Mouse (Mus musculus) left cerebral cortex, postnatal 36 days (tissue): ENCODE results near the gene Taar8c. TPM values are rescaled to one million over a fixed set of nuclear protein-coding genes. Genes with fewer than 3 reads are reported as not detected.
"Not testable (repeated sequence)": the region's sequence is repeated elsewhere in the genome, so short reads cannot be mapped to it uniquely, and the experiment has no call there.

Source experiments
- DNase-seq, 2 experiments: peaks; one replicate each; pipeline ENCODE4 v3.0.0; 2021 to 2022; ENCODE audit warnings: low spot score in 2 of 2, mixed read lengths in 1 of 2
- intact Hi-C: fragments of 180-260 bp; cut with DNase I; formaldehyde crosslinking; loops from one replicate; pipeline ENCODE4 v1.15.1; 2025
- total RNA-seq, 2 experiments: library from RNA; stranded (reverse); gene quantifications; 2 replicates each; pipeline ENCODE4 v1.2.3; 2021

The Taar8c gene
- not detected for total RNA-seq

DNA sequence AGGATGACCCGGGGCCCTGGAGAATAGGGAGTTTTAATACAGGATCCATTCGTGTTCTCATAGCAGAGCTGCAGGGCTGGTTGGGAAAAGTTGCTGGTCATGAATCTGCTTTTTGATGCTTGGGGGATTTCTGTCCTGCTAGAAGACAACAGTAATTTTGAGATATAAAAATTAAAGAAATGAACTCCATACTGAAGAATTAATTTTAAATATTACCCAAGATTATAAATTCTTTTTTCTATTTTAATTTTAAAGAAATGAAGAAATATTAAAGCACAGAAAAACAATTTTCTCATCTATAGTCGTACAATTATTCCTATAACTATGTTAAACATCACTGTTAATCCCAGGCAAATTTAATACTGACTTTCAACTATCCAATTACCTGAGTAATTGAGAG, at the start of gene Taar8c:
Gene Taar8c (minus strand): TSS at position 101 of the 400 bp plus-strand sequence.
- DNase-seq, intact Hi-C loops: not testable (repeated sequence)

DNA sequence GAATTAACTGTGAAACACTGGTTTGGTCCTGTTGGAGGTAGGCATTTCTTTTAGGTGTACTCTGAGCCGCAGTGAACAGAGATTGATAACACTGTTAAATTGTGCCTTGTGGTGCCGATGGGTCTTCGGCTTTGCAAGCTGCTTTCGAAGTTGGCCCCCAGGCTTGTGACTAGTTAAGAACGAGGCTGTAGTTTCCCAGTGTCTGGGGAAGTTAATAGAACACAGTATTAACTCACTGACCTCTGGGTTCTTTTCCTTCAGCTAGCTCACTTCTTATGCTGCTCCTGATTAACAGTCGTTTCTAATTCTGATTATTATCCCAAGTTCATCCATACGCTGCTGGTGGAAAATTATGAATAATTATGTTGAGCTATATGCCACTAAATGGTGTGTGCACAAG, 48.4 kb upstream of the Taar8c start:
- DNase-seq = no peak
- intact Hi-C loops = no loop called here

DNA sequence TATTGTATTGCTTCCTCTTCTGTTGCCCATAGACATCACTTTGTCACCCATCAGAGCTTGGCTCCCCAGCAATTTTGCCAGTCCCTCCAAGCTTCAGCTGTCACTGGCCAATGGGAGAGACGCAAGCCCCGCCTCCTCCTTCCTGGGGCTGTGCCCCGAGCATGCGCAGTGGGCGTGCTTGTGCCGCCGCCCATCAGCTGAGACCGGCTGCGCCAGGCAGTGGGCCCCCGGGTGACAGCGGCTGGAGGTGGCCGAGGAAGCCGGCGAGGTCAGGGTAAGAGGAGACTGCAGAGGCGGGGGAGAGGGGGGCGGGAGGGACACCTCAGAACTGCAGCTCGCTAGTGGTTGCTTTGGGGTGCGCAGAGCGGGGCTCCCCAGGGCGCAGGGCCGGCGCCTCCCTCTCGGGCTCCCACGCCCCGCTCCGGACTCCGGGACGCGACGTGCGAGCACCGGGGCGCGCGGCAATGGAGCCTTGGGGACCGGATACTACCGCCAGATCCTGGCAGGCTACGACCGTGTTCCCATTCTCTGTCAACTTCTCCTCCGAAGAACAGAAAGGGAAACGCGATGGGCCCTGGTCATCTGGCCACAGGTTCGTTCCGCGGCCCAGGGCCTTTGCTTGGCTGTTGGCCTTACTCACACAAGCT, 47.5 kb upstream of the Taar8c start, which contains the start of gene Stx7:
Gene Stx7 (plus strand): TSS at position 168 of the 647 bp plus-strand sequence.
- peak; percentile 91 to 93 for DNase-seq
- intact Hi-C loops = no loop called here

DNA sequence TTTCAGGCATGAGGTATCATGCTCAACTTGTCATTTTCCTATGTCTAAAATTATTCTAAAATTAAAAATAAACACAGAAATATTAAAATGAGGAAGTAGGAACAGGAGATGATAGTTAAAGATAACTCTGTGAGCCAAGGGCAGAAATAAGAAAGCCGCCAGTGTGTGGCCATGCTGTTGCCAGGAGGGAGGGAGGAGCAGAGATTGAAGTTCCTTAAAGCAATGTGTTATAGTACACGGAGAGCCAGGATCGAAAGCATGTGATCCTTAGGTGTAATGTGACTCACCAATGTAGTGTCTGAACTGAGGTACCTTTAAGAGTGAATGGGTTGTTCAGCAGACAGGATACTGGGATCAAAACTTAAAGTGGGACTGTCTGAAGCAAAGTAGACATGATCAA, 41.0 kb upstream of the Taar8c start:
- intact Hi-C loops = no loop called here
- DNase-seq = no peak

DNA sequence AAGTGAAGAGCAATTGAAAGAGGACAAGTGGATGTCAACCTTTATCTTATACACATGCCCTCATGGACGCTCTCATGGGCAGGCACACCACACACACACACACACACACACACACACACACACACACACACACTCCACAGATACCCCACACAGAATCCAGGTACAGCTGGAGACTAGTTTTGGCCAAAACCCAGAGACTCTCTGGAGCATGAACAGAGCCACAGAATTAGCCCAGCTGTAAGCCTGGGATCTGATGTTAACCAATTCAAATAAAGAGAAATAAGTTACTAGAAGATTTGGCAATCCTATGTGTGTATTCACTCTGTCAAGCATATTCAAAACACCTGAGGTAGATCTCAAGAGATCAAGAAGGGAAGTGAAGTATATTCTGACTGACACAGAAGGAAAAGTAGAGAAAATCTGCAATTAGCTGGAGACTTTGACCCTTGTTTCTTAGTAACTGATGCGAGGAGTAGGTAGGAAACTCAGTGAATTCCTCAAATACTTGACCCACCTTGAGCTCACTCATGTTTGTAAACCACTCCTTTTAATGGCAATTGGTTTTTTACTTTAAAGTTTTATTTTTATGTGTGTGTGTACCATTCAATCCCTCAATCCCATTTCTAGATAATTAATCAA, 37.0 kb upstream of the Taar8c start:
- no peak for DNase-seq
- intact Hi-C loops = no loop called here

DNA sequence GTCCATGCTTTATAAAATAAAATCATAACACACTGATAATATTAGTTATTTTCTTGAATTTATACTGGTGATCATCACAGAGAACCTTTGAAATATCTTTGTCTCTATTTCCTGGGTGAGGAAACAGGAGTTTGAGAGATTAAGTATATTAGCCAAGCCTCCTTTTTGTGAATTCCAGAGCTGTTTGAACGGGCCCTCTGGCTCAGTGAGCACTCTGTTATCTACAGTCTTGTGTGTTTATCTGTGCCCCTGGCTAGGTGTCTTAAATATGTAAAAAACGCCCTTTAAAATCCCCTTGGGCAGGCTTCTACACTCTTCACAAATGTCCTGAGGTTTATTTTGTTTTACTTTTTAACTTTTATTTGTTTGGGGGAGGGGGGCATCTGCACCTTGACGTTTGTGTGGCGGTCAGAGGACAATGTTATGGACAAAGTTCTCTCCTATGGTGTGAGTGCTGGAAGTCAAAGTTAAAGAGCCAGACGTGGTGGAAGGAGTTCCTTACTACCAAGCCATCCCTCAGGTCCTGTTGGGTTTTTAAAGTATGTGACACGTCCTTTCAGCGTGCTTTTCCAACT, 32.4 kb upstream of the Taar8c start:
- DNase-seq = no peak
- intact Hi-C loops = loop anchor here (5.0 kb wide), 1 partner anchor 157 kb away; no protein-coding TSS in a partner anchor

DNA sequence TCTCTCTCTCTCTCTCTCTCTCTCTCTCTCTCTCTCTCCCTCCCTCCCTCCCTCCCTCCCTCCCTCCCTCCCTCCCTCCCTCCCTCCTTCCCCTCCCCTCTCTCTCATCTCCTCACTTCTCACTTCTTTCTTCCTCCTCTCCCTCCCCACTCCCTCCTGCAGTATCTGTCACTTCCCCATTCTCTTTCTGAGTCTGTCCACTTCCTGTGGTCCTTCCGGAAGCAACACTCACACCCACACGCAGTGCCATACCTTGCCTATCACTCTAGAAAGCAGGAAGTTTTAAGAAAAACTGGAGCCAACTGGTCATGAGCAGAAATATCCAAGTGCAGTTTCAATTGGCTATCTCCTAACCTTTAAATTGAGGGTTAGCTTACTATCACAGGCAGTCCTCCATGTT, 31.4 kb upstream of the Taar8c start:
- intact Hi-C loops = loop anchor here (5.0 kb wide), 1 partner anchor 156 kb away; no protein-coding TSS in a partner anchor
- DNase-seq = no peak

DNA sequence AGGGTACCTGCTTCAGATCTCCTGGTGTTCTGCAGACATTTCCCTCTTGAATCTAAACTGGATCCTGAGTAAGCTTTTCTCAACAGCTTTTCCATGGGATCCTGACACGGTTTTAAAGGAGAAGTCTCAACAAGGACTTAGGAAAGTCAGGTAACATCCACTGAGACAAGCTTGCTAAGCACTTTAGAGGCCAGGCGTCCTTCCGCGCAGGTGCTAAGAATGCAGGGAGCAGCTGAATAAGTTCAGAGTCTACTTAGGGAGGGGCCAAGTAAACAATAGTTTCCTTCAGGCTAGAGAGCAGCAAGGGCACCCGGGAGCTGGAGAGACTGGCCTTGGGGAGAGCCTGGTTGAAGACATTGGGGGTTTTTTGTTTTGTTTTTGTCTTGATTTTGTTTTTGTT, 30.6 kb upstream of the Taar8c start:
- DNase-seq = no peak
- intact Hi-C loops = loop anchor here (5.0 kb wide), 1 partner anchor 155 kb away; no protein-coding TSS in a partner anchor

DNA sequence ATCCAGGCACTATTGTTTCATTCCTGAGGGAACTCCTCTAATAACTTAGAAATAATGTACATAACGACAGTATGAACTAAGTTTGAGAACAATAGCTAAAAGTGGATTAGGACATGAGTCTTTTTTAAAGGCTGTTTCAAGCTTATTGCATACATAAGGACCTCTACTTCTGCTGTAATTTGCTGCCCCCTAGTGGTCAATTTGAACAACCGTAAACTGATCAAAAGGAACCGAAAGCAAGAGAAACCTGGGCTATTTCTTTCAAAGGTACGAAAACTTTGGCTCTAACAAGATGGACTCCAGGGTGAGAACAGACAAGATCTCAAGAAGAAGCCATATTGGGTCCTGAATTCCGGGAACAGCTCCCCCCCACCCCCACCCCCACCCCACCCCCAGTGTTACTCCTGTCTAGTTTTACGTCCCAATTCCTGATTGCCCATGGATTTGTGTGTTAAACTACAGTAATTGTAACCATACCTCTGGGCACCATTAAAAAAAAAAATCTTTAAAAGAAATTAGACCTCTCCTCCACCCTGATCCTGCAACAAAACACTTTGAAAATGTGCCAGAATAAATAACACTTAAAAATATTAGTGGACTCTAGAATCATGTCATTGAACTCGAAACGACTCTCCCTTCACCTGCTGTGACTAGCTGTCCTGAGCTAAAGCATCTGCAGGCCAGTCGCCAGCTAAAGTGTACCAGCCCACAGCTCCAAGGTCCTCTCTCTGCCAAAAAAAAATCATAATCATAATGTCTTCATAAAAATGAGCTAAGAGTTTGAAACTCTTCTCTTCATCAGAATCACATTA, 29.9 kb upstream of the Taar8c start:
- DNase-seq = peak; percentile 10 to 29
- intact Hi-C loops = loop anchor here (2.0 to 5.0 kb wide), 2 partner anchors 154 to 317 kb away; no protein-coding TSS in a partner anchor

DNA sequence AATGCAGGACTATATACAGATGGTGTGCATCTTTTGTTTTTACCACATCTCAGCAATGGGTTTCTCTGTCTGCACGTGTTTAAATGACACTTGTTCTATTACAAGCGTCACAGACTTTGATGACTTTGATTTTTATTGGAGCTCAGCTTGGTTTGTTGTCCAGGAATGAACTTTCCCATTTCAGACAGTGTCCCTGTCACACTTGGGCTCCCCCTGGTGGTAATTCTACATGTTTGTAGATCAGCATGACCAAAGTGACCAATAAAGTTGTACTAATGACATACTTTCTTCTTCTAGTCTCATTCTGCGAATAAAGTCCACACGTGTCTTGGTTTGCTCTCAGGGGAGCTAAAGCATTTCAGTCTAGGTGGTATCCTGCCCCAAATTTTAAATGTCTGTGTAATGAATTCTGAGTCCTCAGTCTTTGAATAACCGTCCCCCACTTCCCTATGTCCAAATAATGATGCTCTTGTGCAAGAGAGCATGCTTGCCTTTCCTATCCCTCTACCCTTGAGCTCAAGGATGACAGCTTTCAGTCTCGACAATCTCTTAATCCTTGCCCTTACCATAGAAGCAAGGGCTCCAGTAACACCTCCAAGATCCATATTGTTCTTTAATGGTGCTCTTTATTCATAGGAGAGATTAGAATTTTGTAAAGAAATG, 9.5 kb upstream of the Taar8c start:
- no peak for DNase-seq
- intact Hi-C loops = no loop called here

DNA sequence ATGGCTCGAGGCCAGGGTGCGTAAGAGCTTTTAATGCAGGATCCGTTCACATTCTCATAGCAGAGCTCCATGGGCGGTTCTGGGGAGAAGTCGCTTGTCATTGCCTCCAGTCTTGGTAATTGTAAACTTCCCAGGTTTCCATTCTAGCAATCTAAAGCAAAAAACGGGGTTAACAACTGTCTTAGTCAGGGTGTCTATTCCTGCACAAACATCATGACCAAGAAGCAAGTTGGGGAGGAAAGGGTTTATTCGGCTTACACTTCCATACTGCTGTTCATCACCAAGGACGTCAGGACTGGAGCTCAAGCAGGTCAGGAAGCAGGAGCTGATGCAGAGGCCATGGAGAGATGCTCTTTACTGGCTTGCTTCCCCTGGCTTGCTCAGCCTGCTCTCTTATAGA, 7.7 kb upstream of the Taar8c start, which contains the start of gene Taar9:
Gene Taar9 (minus strand): TSS at position 101 of the 400 bp plus-strand sequence.
- intact Hi-C loops, DNase-seq: not testable (repeated sequence)

DNA sequence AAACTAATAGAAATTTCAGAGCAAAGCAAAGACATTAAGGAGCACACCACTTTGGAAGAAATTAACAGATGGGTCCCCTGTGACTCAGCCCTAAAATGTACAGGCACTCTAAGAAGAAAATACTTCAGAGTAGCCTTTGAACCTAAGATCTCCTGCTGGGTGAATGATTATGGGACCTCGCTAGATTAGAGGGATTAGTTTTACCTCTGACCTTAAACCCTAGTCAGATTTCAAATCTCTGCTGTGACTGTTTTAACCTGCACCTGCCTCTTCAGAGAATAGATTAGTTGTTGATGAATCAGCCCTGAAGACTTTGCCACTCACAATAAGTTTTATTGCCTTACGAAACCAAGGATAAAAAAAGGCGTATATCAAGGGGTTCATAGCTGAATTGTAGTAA, 6.5 kb upstream of the Taar8c start:
- intact Hi-C loops = no loop called here

DNA sequence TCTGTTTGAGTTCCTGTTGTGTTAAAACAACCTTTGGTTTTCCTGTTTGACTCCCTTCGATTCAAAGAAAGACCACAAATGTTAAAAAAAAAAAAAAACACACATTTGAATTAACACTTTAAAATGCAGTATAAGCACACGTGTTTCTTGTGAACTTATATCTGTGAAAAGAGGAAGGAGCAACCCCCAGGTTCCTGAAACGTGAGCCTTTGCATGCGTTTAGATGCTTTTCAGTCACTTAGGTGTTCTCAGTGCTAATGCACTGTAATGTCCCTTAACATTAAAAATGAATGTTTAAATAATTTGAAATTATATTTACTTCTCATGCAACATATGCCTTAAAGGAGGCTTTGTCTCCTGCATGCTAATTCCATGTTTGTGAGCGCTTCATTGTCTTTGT, 6.0 kb upstream of the Taar8c start:
- intact Hi-C loops = no loop called here
- no peak for DNase-seq

More for the DNA sequence above, 6.5 kb upstream of the Taar8c start:
- DNase-seq = no peak

DNA sequence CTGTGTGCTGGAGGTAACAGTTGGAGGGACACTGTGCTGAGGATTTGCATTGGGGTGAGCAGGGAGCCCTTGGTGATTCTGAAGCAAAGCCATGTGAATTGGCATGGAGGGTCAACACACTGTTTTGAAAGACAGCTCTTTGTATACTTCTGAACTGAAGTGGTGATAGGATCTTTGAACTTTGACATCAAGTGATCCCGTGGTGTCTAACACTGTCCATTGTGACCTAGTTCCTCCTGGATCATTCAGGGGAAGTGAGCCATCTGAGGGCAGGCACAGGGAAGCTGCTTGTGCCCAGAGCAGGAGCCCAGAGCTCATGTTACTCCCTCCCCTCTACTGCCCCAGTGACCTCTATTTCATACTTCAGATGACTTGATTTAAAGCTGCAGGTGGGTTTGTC, 1.6 kb upstream of the Taar8c start:
- DNase-seq, intact Hi-C loops: not testable (repeated sequence)

DNA sequence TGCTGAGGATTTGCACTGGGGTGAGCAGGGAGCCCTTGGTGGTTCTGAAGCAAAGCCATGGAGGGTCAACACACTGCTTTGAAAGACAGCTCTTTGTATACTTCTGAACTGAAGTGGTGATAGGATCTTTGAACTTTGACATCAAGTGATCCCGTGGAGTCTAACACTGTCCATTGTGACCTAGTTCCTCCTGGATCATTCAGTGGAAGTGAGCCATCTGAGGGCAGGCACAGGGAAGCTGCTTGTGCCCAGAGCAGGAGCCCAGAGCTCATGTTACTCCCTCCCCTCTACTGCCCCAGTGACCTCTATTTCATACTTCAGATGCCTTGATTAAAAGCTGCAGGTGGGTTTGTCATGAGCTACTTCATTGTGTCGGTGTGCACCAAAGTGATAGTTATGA, 4.7 kb downstream of the Taar8c start:
- DNase-seq, intact Hi-C loops: not testable (repeated sequence)

DNA sequence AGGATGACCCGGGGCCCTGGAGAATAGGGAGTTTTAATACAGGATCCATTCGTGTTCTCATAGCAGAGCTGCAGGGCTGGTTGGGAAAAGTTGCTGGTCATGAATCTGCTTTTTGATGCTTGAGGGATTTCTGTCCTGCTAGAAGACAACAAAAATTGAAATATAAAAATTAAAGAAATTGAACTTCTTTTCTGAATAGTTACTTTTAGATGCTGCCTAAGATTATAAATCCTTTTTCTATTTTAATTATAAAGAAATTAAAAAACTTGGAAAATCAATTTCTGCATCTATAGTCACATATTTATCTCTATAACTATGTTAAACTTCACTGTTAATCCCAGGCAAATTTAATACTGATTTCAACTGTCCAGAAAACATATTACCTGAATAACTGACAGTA, 9.5 kb downstream of the Taar8c start, which contains the start of gene Taar8b:
Gene Taar8b (minus strand): TSS at position 101 of the 400 bp plus-strand sequence.
- intact Hi-C loops = no loop called here

DNA sequence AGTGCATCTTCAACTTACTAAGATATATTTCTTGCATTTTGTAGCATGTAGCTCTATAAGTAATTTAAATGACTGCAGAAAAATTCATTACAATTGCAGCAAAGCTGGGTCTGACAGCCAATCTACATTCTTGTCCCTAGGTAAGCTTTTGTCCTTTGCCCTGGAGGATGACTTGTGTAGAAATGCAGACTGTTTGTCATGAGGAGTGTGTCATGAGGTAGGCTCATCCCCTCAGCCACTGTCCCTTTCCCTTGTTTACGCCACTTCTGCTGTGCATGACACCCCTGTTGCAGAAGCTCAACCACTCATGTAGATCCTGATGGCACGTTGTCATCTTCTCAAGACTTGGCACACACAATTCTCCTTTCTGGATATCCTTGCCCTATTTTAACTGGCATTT, 14.5 kb downstream of the Taar8c start:
- intact Hi-C loops = no loop called here
- no peak for DNase-seq

More for the DNA sequence above, 9.5 kb downstream of the Taar8c start, which contains the start of gene Taar8b:
- DNase-seq = no peak

DNA sequence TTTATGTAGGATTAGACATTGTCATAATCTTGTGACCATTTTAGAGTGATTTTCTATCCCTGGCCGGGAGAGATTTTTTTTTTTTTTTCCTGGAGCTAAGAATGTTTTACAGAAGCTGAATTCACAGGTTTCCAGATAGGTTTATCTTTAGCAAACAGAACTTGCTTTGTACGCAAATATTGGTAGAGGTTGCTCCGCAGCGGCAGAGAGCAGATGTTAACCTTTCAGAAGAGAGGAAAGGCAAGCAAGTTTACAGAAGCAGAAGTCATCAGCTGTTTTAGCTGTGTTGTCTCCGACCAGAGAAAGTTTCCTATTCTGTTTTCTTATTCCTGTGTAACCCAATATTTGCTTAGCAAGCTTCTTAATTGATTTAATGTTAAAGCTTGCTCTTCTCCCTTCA, 15.2 kb downstream of the Taar8c start:
- intact Hi-C loops = no loop called here

DNA sequence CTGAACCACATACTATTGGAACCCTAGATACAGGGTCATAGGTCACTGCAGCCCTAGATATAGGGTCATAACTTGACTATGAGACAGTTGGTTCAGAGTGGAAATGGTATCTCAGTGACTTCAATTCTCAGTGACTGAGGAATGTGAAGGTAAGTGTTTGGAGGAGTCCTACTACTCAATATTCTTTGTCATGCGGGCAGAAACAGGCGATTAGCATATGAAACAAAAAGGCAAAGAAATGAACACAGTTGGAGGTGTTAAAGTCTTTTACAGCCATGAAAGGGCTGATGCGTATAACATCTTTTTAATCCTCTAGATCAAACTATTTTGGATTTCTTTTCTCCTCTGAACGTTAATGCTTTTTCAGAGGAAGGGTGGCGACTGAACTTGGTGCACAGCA, 15.8 kb downstream of the Taar8c start:
- no peak for DNase-seq
- intact Hi-C loops = no loop called here

More for the DNA sequence above, 15.2 kb downstream of the Taar8c start:
- DNase-seq = no peak
